Mouse (Mus musculus) E14TG2a.4 (cell line): Measurements from ENCODE around the gene Slc2a9.

Experiments
- H3K27me3 ChIP-seq: 2 replicates; pipeline ENCODE4 v1.6.1; 2014; ENCODE audit warnings: low read length, control low read depth; ENCODE audit not compliant: insufficient read depth
- H3K36me3 ChIP-seq: 2 replicates; pipeline ENCODE4 v1.6.1; 2014; ENCODE audit warnings: low read length, control low read depth; ENCODE audit not compliant: insufficient read depth
- H3K4me1 ChIP-seq: replicated peaks from 2 replicates; pipeline ENCODE4 v1.6.1; 2014; ENCODE audit warnings: low read depth, low read length, control low read depth
- H3K4me3 ChIP-seq: replicated peaks from 2 replicates; pipeline ENCODE4 v1.5.1; 2014; ENCODE audit warnings: mild to moderate bottlenecking, low read length
- H3K9me3 ChIP-seq: 2 replicates; pipeline ENCODE4 v1.6.1; 2014; ENCODE audit warnings: low read length, control low read depth
- CTCF ChIP-seq: conservative IDR thresholded peaks from 2 replicates; pipeline ENCODE4 v1.5.1; 2014; ENCODE audit warnings: low read length
- NANOG ChIP-seq: IDR thresholded peaks from 2 replicates; pipeline ENCODE4 v1.6.1; 2014; ENCODE audit warnings: borderline replicate concordance, low read length, mixed read lengths
- POU5F1 ChIP-seq: IDR thresholded peaks from 2 replicates; pipeline ENCODE4 v1.6.1; 2014; ENCODE audit warnings: low read length, borderline replicate concordance

Gene Slc2a9

GRCm38 (mm10) chr5:38418799-38419198 lies 84.1 kb downstream of the Slc2a9 start:
- H3K4me3 ChIP-seq, result no peak overlapping the region
- H3K4me1 ChIP-seq, result peaks cover 13% of the 10 kb centered on the region
- TF ChIP-seq CTCF (no peak), NANOG (no peak), POU5F1 (no peak)
- peaks cover 56% of the 10 kb centered on the region for H3K9me3 ChIP-seq
- no peaks in the 10 kb centered on the region for H3K27me3 ChIP-seq
- H3K36me3 ChIP-seq, result no peaks in the 10 kb centered on the region

GRCm38 (mm10) chr5:38403612-38404011 lies 99.3 kb downstream of the Slc2a9 start:
- Histone ChIP-seq H3K4me1 (no peaks in the 10 kb centered on the region), H3K4me3 (no peak overlapping the region), H3K9me3 (peaks cover 35% of the 10 kb centered on the region), H3K36me3 (no peaks in the 10 kb centered on the region), H3K27me3 (no peaks in the 10 kb centered on the region)
- TF ChIP-seq NANOG (no peak), POU5F1 (no peak), CTCF (no peak)

GRCm38 (mm10) chr5:38402288-38402687 lies 100.7 kb downstream of the Slc2a9 start:
- no peaks in the 10 kb centered on the region for H3K4me1 ChIP-seq
- TF ChIP-seq CTCF, result no peak
- TF ChIP-seq NANOG, result no peak
- no peak for TF ChIP-seq POU5F1
- H3K4me3 ChIP-seq, result no peak overlapping the region
- H3K9me3 ChIP-seq, result peaks cover 35% of the 10 kb centered on the region
- H3K36me3 ChIP-seq, result no peaks in the 10 kb centered on the region
- H3K27me3 ChIP-seq, result no peaks in the 10 kb centered on the region

- Histone ChIP-seq H3K27me3 (peaks cover 6% of the 10 kb centered on the region; the same call in 1 of the 2 replicates), H3K4me3 (no peak overlapping the region), H3K9me3 (peaks cover 4% of the 10 kb centered on the region), H3K4me1 (no peaks in the 10 kb centered on the region), H3K36me3 (no peaks in the 10 kb centered on the region)
- no peak for TF ChIP-seq POU5F1
- TF ChIP-seq CTCF, result no peak
- TF ChIP-seq NANOG, result no peak
Observed at GRCm38 (mm10) chr5:38388857-38389256, 114.1 kb downstream of the Slc2a9 start.

GRCm38 (mm10) chr5:38388420-38388823 lies 114.5 kb downstream of the Slc2a9 start:
- Histone ChIP-seq H3K9me3 (peaks cover 4% of the 10 kb centered on the region), H3K27me3 (peaks cover 6% of the 10 kb centered on the region; the same call in 1 of the 2 replicates), H3K36me3 (no peaks in the 10 kb centered on the region), H3K4me3 (no peak overlapping the region), H3K4me1 (no peaks in the 10 kb centered on the region)
- TF ChIP-seq CTCF, result no peak
- TF ChIP-seq NANOG, result no peak
- TF ChIP-seq POU5F1, result no peak

DNA sequence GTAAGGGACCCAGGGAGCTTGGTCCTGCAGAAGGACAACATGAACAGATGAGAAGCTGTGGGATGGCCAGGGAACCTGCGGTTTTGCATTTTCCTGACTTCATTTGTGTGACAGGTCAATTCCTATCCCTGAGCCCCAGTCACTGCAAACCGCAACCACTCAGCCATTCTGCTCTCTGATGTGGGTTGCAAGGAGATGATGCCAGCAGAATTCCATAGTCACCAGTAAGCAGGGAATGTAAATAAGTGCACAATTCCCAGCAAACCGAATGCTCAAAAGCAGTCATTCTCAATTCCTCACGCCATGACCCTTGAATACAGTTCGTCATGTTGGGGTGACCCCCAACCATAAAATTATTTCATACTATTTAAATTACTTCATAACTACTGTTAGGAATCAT lies 123.0 kb downstream of the Slc2a9 start:
- Histone ChIP-seq H3K9me3 (0 out of 2 replicates have a peak, but pooled peaks cover 3% of the 10 kb centered on the region), H3K4me1 (no peaks in the 10 kb centered on the region), H3K27me3 (peaks cover 3% of the 10 kb centered on the region; the same call in 1 of the 2 replicates), H3K36me3 (no peaks in the 10 kb centered on the region), H3K4me3 (no peak overlapping the region)
- TF ChIP-seq POU5F1 (no peak), CTCF (no peak), NANOG (no peak)

DNA sequence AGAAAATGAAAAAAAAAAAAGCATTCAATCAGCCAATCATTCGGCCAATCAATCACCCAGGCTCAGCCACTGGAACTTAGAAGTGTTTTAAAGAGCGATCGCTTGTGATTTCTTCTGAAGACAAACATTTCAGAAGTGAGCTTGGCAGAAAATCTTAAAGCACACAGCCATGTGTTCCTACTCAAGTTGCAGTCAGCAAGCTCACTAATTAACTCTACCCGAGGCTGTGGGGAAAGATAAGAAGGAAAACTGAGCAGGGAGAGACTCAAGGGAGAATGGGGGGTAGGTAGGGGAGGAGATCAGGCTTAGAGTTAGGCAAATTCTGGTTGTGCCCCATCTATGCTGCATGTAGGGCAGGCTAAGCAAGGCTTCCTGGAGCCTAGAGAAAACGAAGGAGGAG lies 130.6 kb downstream of the Slc2a9 start:
- TF ChIP-seq POU5F1 (no peak), NANOG (no peak), CTCF (no peak)
- Histone ChIP-seq H3K27me3 (no peaks in the 10 kb centered on the region; the same call in 1 of the 2 replicates), H3K4me3 (no peak overlapping the region)

DNA sequence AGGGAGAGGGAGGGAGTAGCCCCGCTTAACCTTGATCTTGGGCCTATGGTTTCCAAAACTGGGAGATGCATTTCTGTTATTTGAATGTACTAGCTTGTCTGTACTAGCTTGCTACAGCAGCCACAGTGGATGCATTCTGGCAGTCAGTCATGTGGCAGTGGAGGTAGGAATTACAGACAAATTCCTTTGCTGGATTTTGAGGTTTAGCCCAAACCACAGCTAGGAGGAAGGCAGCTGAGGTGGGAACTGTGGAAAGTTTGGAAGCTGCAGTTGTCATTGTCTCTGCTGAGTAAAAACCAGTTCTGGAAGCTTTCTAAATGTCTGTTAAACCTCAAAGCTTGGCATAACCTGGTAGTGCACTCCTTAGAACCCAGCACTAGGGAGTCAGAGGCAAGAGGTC lies 131.6 kb downstream of the Slc2a9 start:
- Histone ChIP-seq H3K9me3 (no peaks in the 10 kb centered on the region), H3K4me3 (no peak overlapping the region), H3K36me3 (no peaks in the 10 kb centered on the region), H3K4me1 (peaks cover 14% of the 10 kb centered on the region), H3K27me3 (no peaks in the 10 kb centered on the region; the same call in 1 of the 2 replicates)
- no peak for TF ChIP-seq CTCF

More for the DNA sequence above, 130.6 kb downstream of the Slc2a9 start:
- Histone ChIP-seq H3K36me3 (no peaks in the 10 kb centered on the region), H3K4me1 (peaks cover 3% of the 10 kb centered on the region), H3K9me3 (no peaks in the 10 kb centered on the region)
